Mouse (Mus musculus) kidney, adult 9 months (tissue): ENCODE data around the gene Olfr1377.
"Not testable (repeated sequence)": the region's sequence is repeated elsewhere in the genome, so short reads cannot be mapped to it uniquely, and the experiment has no call there.

Experiments
- DNase-seq: peaks from one replicate; pipeline ENCODE4 v3.0.0; 2022

Gene Olfr1377

DNA sequence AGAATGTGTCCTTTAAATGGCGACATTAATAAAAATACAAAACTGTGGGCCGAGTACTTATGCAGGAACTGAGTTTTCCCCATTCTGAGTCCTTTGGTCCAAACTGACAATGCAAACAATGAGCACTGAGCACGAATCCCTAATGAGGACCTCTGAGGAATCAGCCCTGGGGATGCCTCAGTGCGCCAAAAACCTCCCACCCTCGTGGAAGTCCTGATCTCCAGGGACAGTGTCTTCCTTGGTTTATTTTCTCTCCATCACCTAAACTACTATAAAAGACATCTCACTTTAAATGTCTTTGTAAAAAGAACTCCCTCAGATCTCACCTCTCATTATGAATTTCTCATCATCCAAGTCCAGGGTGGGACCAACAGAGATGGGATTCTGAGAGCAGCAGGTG, at the start of gene Olfr1377:
Olfr1377 (plus strand) TSS at position 301 of the 400 bp plus-strand sequence.
- DNase-seq, result no peak

DNA sequence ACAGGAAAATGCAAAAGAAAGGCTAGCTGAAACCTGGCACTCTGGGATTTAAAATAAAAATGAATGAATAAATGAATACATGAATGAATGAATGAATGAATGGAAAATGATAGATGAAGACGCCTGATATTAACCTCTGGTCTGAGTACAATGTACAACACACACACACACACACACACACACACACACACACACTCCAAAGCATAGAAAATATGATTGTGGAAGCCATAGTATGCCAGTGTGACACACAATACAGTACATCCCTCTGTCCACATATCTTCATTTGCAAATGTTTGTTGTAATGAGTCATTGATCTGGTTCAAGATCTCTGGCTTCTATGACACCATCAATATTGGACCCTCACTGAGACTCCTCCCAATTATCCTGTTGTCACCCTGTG, 49.7 kb upstream of the Olfr1377 start:
- no peak for DNase-seq

DNA sequence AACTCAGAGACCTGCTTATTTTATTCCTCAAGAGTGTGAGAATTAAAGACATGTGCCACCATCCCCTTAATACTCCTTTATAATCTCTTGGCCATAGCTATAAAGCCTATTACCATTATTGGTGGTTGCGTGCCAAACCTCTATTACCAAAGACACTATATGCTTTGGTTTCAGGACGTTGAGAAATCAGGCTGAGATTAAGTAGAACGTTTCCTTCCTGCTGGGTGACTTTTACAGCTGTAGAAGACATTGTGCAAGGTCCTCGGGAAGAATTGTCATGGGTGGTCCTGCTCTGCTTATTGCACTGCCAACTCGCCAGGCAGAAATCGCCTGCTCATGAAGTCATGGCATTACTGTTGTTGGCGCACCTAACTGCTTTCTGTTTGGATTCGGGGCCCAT, 43.3 kb upstream of the Olfr1377 start:
- no peak for DNase-seq

DNA sequence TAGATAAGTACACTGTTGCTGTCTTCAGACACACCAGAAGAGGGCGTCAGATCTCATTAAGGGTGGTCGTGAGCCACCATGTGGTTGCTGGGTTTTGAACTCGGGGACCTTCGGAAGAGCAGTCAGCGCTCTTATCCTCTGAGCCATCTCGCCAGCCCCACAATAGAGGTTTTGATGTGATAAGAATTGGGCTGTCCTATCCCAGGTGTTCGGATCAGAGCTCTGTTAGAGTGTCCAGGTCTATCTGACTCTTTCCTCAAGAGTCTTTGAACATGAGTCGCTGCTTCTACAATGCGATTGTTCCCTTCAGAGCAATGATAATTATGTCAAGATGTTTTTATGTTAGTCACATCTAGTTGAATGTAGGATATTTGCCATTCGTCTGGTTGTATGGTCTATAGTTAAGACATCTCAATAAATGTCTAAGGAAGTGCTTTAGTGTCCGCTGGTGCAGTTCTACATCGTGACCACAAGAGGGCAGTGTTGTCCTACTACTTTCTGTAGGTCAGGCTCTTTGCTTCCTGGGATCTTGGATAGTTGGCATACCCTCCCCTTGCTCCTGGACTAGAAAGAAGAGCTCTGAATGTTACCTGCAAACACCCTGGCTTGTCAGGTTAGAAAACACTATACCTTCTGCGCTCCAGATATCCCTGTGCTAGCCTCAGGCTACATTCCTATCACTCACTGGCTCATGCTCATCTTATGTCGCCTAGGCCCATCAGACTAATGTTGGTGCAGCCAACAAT, 42.0 kb upstream of the Olfr1377 start:
- peak; percentile 48 for DNase-seq

DNA sequence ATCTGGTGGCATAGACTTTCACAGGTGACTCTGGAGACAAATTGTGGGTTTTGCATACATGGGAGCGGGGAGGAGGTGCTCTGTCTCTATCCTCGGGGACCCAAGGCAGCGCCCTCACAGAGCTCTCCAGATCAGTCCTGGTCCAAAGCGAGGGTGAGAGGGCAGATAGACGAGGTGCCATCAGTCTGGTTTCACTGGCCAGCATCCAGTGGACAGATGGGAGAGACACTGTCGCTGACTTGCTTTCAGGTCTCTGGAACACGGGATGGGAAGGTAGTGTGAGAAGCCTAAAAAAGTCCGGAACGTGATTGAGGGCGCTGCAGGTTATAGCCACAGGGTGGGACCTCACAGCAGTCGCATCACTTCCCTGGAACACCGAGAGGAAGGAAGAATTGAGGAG, 39.4 kb upstream of the Olfr1377 start:
- DNase-seq, result no peak

DNA sequence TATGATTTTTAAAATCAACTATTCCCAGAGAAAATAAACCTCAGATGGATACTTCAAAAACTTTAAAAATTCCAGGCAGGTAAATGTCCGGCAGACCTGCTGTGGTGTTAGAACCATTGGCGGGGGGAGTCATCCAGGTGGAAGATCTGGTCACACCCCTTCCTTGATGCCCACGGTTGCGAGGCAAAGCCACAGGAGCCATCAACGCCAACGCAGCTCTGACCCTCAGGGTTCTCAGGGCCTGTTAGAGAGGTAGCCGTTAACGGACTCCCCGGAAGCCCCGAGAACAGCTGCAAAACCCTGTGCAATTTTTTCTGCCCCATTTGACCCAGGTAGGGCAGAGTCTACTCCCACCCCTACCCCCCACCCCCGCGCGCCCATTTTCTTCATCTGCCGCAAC, 38.3 kb upstream of the Olfr1377 start, which contains the start of gene 4933414I15Rik:
4933414I15Rik (minus strand) TSS at position 260 of the 400 bp plus-strand sequence.
- DNase-seq, result no peak

DNA sequence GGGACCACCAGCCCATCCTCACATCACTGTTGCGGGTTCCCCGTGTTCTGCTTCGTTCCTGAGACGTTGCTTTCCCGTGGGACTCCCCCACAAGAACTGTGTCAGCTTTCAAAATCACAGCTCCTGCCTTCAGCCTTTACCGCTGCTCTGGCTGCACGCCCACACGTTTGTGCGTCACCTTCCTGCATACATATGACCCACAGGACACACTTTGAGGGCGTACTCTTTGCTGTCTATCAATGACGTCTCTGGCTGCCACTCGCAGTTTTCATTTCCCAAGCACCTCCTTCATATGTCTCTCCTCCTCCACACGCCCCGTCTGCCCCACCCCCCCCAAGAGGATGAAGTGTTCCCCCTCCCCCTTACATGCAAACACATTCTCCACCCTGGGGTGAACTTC, 29.5 kb upstream of the Olfr1377 start:
- no peak for DNase-seq

DNA sequence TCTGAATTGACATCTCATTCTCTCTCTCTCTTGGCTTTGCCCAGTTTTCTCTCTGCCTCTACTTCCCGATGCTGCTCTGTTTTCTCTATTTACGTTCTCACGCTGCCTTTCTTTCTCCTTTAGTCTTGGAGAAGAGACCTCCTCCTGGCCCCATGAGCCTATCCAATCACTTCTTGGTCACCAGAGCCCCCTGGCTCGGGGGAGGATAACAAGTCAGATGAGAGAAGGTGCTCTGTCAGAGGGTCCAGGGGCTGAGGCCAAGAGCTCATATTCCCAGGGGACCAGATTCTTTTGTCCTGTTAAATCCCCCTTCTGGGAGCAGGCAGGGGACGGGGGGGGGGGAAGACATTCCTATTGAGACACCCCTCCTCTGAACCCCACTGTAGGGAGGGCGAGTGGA, 28.1 kb upstream of the Olfr1377 start, which contains the start of gene Prop1:
Prop1 (minus strand) TSS at position 101 of the 400 bp plus-strand sequence.
- no peak for DNase-seq

DNA sequence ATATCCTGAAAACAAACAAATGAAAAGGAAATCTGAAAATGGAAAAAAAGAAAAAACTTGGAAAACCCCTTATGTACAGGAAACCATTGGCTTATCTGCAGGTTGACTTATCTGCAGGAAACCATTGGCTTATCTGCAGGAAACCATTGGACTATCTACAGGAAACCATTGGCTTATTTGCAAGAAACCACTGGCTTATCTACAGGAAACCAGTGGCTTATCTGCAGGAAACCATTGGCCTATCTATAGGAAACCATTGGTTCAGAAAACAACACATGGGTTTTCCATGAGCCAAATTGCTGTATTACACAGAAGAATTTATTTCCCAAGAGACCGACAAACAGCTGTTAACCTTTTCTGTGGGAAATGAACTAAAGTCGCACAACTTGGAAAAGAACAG, 16.9 kb upstream of the Olfr1377 start:
- peak; percentile 69 for DNase-seq

DNA sequence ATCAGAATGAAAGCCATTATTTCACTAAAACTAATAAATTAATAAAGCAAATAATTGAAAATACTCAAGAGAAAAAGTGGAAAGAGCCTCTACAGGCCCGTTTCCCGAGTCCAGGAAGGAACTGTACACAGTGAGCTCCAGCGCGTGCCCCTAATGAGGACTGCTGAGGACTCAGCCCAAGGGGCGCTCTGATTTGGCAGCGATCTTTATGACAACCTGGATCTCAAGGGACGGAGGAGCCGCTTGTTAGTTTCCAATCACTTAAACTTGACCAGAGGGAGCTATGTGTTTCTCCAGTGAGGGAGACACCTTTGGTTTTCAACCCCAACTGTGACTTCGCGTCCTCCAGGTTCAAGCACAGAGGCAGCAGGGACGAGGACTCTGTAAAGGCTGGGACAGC, 15.5 kb upstream of the Olfr1377 start, which contains the start of gene Olfr1378:
Olfr1378 (plus strand) TSS at position 301 of the 400 bp plus-strand sequence.
- no peak for DNase-seq

DNA sequence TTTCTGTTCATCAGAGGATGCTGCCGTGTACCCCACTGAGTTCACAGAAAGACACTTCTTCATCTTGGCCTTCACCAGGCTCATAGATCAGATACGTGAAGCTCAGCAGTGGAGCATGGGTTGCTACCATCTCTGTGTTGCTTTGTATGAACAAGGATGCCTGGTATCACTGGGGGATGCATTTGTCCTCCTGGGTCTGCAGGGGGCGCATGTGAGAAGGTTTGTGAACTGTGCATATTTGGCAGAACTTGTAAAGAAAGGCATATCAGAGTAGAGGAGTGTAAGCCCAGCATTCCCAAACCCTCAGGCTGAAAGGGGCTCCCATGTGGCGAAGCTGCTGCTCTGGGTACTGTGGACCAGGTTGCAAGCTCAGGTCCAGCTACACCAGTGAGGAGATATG, 4.6 kb upstream of the Olfr1377 start:
- DNase-seq, result no peak

DNA sequence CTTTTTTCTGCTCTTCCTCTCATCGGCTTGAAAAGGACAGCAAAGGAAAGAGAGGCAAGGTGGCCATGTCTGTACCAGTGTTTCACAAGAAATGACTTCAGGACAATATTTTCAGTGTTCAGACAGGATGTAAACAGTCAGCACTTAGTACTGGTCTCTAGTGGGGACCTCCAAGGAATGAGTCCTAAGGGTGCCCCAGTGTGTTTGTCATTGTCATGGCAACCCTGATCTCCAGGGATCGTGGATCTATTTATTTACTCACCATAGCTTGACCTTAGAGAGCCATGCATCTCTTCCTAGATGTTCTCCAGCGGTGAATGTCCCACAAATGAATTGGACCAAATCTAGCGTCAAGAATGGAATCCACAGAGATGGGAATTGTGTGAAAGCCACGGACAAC, 21.5 kb downstream of the Olfr1377 start, which contains the start of gene Olfr51:
Olfr51 (plus strand) TSS at position 301 of the 400 bp plus-strand sequence.
- DNase-seq, result no peak

DNA sequence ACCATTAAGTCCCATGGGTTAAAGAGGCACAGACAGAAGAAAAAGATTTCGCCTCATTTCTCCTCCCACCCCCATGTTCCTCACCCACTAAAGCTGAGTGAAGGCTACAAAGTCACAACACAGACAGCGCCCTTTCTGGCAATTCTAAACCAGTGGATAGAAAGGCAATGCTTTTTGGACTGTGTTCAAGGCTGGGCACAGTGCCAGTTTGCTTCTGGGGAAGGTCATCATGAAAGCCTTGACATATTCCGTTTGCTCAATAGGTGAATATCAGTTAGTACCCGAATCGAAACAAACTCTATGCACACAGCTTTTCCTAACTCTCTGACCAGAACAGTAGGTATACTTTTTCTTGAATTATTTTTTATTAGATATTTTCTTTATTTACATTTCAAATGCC, 30.1 kb downstream of the Olfr1377 start:
- peak; percentile 38 for DNase-seq

DNA sequence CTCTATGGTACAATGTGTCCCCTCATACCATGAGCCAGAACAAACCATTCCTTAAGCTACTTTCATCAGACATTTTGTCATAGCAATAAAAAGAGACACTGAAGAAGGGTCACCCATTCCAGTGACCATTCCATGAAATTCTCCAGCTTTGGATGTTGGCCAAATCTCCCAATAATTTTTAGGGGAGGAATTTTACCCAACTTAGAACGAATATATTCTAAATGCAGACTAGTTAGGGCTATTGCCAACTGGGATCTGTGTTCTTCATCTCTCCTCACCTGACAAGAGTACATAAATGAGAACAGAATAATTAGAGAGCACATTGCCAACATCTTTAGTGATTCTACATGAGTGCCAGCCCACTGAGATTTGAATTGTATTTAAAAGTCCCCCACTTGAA, 32.2 kb downstream of the Olfr1377 start, which contains the start of gene Olfr54:
Olfr54 (plus strand) TSS at position 301 of the 400 bp plus-strand sequence.
- no peak for DNase-seq

DNA sequence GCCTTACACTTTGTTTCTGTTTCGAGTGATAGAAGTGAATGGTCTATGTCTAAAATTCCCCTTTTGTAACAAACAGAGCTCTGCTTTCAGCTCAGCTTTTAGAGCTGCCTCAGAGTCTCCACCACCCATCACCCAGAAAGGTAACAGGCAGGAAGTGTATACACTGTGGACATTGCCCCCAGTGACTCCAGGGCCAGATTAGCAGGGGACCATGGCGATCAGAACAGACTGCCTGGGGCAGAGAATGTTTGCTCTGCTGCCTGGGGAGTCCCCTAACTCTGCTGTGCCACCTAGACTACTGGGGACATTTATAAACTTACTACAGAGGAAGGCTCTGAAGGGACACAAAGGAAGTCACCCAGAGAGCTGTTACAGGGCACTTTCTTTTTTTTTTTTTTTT, 34.6 kb downstream of the Olfr1377 start:
- DNase-seq, result no peak

DNA sequence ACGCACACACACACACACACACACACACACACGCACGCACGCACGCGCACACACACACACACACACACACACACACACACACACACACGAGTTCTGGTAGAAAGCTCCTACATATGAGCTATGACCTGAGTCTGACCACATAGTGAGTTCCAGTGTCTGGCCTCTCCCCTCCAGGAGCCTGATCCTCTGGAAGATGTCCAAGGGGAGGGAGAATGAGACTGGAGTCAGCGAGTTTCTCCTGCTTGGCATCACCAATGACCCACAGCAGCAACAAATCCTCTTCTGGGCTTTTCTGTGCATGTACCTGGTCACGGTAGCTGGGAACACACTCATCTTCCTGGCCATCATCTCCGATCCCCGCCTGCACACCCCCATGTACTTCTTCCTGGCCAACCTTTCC, 45.0 kb downstream of the Olfr1377 start:
- peak; percentile 28 for DNase-seq

DNA sequence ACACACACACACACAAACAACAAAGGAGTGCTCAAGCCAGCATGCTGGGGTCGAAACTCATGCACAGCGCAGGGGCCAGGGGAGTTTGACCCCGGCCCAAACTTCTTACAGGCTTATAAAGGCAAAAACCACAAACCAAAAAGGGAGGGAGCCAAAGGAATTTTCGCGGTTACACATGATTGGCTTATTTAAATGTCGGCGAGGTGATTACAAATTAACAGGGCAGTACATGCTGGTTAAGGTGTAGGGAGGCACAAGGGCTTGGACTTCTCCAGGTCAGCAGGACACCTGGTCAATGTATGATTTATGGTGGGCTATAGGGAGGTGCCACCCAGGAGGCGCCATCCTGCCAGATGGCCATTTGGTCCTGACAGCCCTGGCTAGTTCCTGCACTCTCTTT, 47.6 kb downstream of the Olfr1377 start:
- peak; percentile 58 for DNase-seq

DNA sequence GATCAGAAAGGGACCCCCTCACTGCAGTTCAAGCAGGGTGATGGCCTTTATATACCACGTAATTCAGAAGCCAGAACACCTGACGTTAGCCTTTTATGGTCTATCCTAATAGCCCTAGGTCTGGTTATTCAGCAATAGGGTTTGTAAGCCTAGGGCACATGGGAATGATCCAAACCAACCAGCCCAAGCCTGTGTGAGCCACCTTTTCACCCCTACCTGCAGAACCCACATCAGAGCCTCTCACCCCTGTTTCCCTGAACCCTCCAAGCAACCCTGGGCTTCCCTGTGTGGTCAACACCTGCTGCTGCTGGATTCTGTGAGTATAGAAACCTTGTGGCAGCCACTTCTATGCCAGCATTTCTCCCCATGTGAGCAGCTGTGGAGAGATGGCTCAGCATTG, 48.5 kb downstream of the Olfr1377 start:
- peak; percentile 30 for DNase-seq

DNA sequence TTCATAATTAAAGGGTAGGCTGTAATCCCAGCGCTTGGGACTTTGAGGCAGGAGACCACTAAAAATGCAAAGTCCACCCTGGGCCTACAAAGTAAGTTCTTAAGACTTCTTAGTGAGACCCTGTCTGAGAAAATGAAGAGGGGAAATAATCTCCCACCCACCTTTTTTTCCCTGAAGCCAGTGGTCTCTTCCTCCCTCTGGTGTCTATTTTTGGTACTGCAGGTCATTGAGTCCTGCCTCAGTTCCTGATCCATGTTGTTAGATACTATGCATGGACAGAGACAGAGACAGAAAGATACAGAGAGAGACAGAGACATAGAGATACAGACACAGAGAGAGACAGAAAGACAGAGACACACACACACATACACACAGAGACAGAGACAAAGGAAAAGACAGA, 51.1 kb downstream of the Olfr1377 start:
- peak; percentile 37 for DNase-seq

DNA sequence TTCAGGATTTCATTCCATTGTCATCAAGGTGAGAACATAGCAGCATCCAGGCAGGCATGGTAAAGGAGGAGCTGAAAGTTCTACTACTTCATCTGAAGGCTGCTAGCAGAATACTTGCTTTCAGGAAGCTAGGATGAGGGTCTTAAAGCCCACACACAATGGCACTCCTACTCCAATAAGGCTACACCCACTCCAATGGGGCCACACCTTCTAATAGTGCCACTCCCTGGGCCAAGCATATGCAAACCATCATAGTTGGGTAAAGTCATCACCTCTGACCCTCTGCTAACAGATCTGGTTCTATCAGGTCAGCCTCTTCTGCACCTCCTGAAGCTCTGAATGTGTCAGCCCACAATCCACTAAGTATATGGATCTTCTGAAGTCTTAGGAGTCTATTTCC, 52.4 kb downstream of the Olfr1377 start:
- DNase-seq, result not testable (repeated sequence)

DNA sequence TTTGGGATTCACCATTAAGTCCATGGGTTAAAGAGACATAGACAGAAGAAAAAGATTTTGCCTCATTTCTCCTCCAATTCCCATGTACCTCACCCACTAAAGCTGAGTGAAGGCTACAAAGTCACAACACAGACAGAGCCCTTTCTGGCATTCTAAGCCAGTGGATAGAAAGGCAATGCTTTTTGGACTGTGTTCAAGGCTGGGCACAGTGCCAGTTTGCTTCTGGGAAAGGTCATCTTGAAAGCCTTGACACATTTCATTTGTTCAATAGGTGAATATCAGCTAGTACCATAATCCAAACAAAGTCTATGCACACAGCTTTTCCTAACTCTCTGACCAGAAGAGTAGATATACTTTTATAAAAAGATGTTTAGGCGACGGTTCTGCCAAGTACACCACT, 54.2 kb downstream of the Olfr1377 start:
- peak; percentile 48 for DNase-seq
